12 mouse cellular contexts compared by ENCODE assay signal in genomic region chr15:91685880-91686563, GRCm38 (mm10).
"Had no signal": no experiment of that assay in that cellular context is flagged by ENCODE, and none has a peak within 500 bp of the region (broad histone marks: within the 10 kb centered on the region; RNA-seq: fewer than 3 reads in every experiment).

No protein-coding gene starts in this region.

- ATAC-seq: lung, postnatal 0 days; midbrain, embryonic 13.5 days; midbrain, embryonic 16.5 days had no signal

- DNase-seq: kidney, adult 18-20 months; kidney, adult 9 months; kidney, postnatal 25 days; layer of hippocampus, adult 9-11 months; liver, embryonic 13.5 days; lung, embryonic 14.5 days; retina, postnatal 1 day; thymus, adult 18-20 months; thymus, postnatal 36 days had no signal
